Mouse (Mus musculus) midbrain, embryonic 15.5 days (tissue): ENCODE measurements around the gene Med13l. TPM values are rescaled to one million over a fixed set of nuclear protein-coding genes. Genes with fewer than 3 reads are reported as not detected.

Experiments
- ATAC-seq: fragments of 200-750 bp; cut with Nextera tagmentation; replicated peaks from 2 replicates; pipeline ENCODE4 v1.8.0; 2017; ENCODE audit warnings: moderate TSS enrichment
- H3K27ac ChIP-seq: fragments of 300-500 bp; sonication (generic); 2 replicates; pipeline ENCODE4 v1.5.1; 2015; ENCODE audit warnings: mild to moderate bottlenecking, inconsistent platforms
- H3K27me3 ChIP-seq: fragments of 300-500 bp; sonication (generic); replicated peaks from 2 replicates; pipeline ENCODE4 v1.6.1; 2015; ENCODE audit warnings: inconsistent platforms
- H3K36me3 ChIP-seq: fragments of 300-500 bp; sonication (generic); replicated peaks from 2 replicates; pipeline ENCODE4 v1.6.1; 2015; ENCODE audit warnings: inconsistent platforms
- H3K4me1 ChIP-seq: fragments of 300-500 bp; sonication (generic); 2 replicates; pipeline ENCODE4 v1.6.1; 2015; ENCODE audit warnings: inconsistent platforms
- H3K4me2 ChIP-seq: fragments of 300-500 bp; sonication (generic); 2 replicates; pipeline ENCODE4 v1.6.1; 2015; ENCODE audit warnings: inconsistent platforms, mild to moderate bottlenecking, moderate library complexity
- H3K4me3 ChIP-seq: fragments of 300-500 bp; sonication (generic); 2 replicates; pipeline ENCODE4 v1.5.1; 2015; ENCODE audit warnings: mild to moderate bottlenecking, inconsistent platforms
- H3K9ac ChIP-seq: fragments of 300-500 bp; sonication (generic); 2 replicates; pipeline ENCODE4 v1.6.1; 2015; ENCODE audit warnings: mild to moderate bottlenecking, inconsistent platforms
- H3K9me3 ChIP-seq: fragments of 300-500 bp; sonication (generic); 2 replicates; pipeline ENCODE4 v1.6.1; 2016; ENCODE audit warnings: inconsistent platforms
- WGBS: fragments of 180-500 bp; shearing (Covaris S2); methylation state at CpG from one replicate; pipeline ENCODE4 v1.1.7; 2015; ENCODE audit warnings: mixed read lengths; 5-methylcytosine and 5-hydroxymethylcytosine counted together
- polyA plus RNA-seq: library from polyadenylated mRNA; unstranded; fragments of >200 nt; fragmentation: Nextera tagmentation; extraction: Ambion mirVana; gene quantifications from 2 replicates; pipeline ENCODE4 v1.2.1, GENCODE M21; 2015

The Med13l gene
- polyA plus RNA-seq, 1 experiment from 2014 or later, result 17.3 TPM

GRCm38 (mm10) chr5:118674321-118674720, 113.8 kb downstream of the Med13l start:
- Histone ChIP-seq H3K27me3 (no peaks in the 10 kb centered on the region), H3K9ac (no peak overlapping the region), H3K4me3 (no peak overlapping the region), H3K9me3 (no peaks in the 10 kb centered on the region), H3K4me1 (peaks cover 45% of the 10 kb centered on the region), H3K4me2 (no peak overlapping the region), H3K36me3 (no peaks in the 10 kb centered on the region), H3K27ac (no peak overlapping the region)
- ATAC-seq, result no peak
- 63% methylated on average over 3 of the region's 3 CpGs for WGBS

GRCm38 (mm10) chr5:118675697-118676096, 115.2 kb downstream of the Med13l start:
- Histone ChIP-seq H3K27me3 (no peaks in the 10 kb centered on the region), H3K36me3 (no peaks in the 10 kb centered on the region), H3K9me3 (no peaks in the 10 kb centered on the region), H3K4me2 (no peak overlapping the region), H3K27ac (no peak overlapping the region), H3K4me1 (peaks cover 43% of the 10 kb centered on the region), H3K9ac (no peak overlapping the region), H3K4me3 (no peak overlapping the region)
- WGBS, result 87% methylated on average over 3 of the region's 3 CpGs
- ATAC-seq, result no peak

- Histone ChIP-seq H3K36me3 (no peaks in the 10 kb centered on the region), H3K4me1 (peaks cover 37% of the 10 kb centered on the region), H3K27me3 (no peaks in the 10 kb centered on the region), H3K4me2 (no peak overlapping the region), H3K9ac (no peak overlapping the region), H3K4me3 (no peak overlapping the region), H3K27ac (no peak overlapping the region), H3K9me3 (no peaks in the 10 kb centered on the region)
- no peak for ATAC-seq
- WGBS, result 81% methylated on average over 8 of the region's 8 CpGs
These were observed 115.9 kb downstream of the Med13l start for GRCm38 (mm10) chr5:118676151-118676918.

GRCm38 (mm10) chr5:118679283-118679835, 118.9 kb downstream of the Med13l start:
- H3K27ac ChIP-seq, result no peak overlapping the region
- H3K36me3 ChIP-seq, result no peaks in the 10 kb centered on the region
- WGBS, result 80% methylated on average over 9 of the region's 9 CpGs
- H3K9me3 ChIP-seq, result no peaks in the 10 kb centered on the region
- ATAC-seq, result no peak
- peaks cover 20% of the 10 kb centered on the region for H3K4me1 ChIP-seq
- no peak overlapping the region for H3K4me3 ChIP-seq
- H3K4me2 ChIP-seq, result no peak overlapping the region
- no peak overlapping the region for H3K9ac ChIP-seq
- no peaks in the 10 kb centered on the region for H3K27me3 ChIP-seq

GRCm38 (mm10) chr5:118680853-118681252, 120.4 kb downstream of the Med13l start:
- 90% methylated on average over 13 of the region's 13 CpGs for WGBS
- H3K27ac ChIP-seq, result no peak overlapping the region
- no peak for ATAC-seq

GRCm38 (mm10) chr5:118682007-118682406, 121.5 kb downstream of the Med13l start:
- H3K4me3 ChIP-seq, result no peak overlapping the region
- no peak overlapping the region for H3K27ac ChIP-seq
- H3K4me2 ChIP-seq, result no peak overlapping the region
- no peak for ATAC-seq
- no peaks in the 10 kb centered on the region for H3K36me3 ChIP-seq
- 82% methylated on average over 6 of the region's 6 CpGs for WGBS
- H3K27me3 ChIP-seq, result no peaks in the 10 kb centered on the region
- H3K9me3 ChIP-seq, result no peaks in the 10 kb centered on the region
- no peak overlapping the region for H3K9ac ChIP-seq
- peaks cover 16% of the 10 kb centered on the region; the same call in 1 of the 2 replicates for H3K4me1 ChIP-seq

More at GRCm38 (mm10) chr5:118680853-118681252, 120.4 kb downstream of the Med13l start:
- Histone ChIP-seq H3K4me1 (peaks cover 15% of the 10 kb centered on the region; the same call in 1 of the 2 replicates), H3K36me3 (no peaks in the 10 kb centered on the region), H3K9me3 (no peaks in the 10 kb centered on the region), H3K9ac (no peak overlapping the region), H3K27me3 (no peaks in the 10 kb centered on the region), H3K4me2 (no peak overlapping the region), H3K4me3 (no peak overlapping the region)

GRCm38 (mm10) chr5:118685145-118685544, 124.7 kb downstream of the Med13l start:
- Histone ChIP-seq H3K27ac (no peak overlapping the region), H3K27me3 (no peaks in the 10 kb centered on the region)
- 83% methylated on average over 8 of the region's 8 CpGs for WGBS

GRCm38 (mm10) chr5:118686021-118686420, 125.5 kb downstream of the Med13l start:
- no peak overlapping the region for H3K27ac ChIP-seq
- no peak for ATAC-seq
- no peak overlapping the region for H3K4me3 ChIP-seq
- H3K4me2 ChIP-seq, result no peak overlapping the region
- H3K9me3 ChIP-seq, result no peaks in the 10 kb centered on the region
- peaks cover 13% of the 10 kb centered on the region for H3K4me1 ChIP-seq
- no peaks in the 10 kb centered on the region for H3K27me3 ChIP-seq
- WGBS, result 92% methylated on average over 4 of the region's 4 CpGs
- no peak overlapping the region for H3K9ac ChIP-seq
- no peaks in the 10 kb centered on the region for H3K36me3 ChIP-seq

More at GRCm38 (mm10) chr5:118685145-118685544, 124.7 kb downstream of the Med13l start:
- H3K4me1 ChIP-seq, result peaks cover 13% of the 10 kb centered on the region; the same call in 1 of the 2 replicates
- H3K4me3 ChIP-seq, result no peak overlapping the region
- no peak overlapping the region for H3K4me2 ChIP-seq
- no peak for ATAC-seq
- no peaks in the 10 kb centered on the region for H3K36me3 ChIP-seq
- no peaks in the 10 kb centered on the region for H3K9me3 ChIP-seq
- H3K9ac ChIP-seq, result no peak overlapping the region

- Histone ChIP-seq H3K36me3 (no peaks in the 10 kb centered on the region), H3K4me3 (no peak overlapping the region), H3K9ac (no peak overlapping the region), H3K9me3 (no peaks in the 10 kb centered on the region), H3K4me1 (peaks cover 19% of the 10 kb centered on the region), H3K27me3 (no peaks in the 10 kb centered on the region), H3K4me2 (no peak overlapping the region), H3K27ac (no peak overlapping the region)
- ATAC-seq, result no peak
- WGBS, result 80% methylated on average over 15 of the region's 15 CpGs
These were observed 128.7 kb downstream of the Med13l start for GRCm38 (mm10) chr5:118688886-118689835.

- ATAC-seq, result no peak
- 83% methylated on average over 10 of the region's 10 CpGs for WGBS
- H3K4me2 ChIP-seq, result no peak overlapping the region
These were observed 130.7 kb downstream of the Med13l start for GRCm38 (mm10) chr5:118691025-118691709.

GRCm38 (mm10) chr5:118691710-118692040, 131.2 kb downstream of the Med13l start:
- ATAC-seq, result no peak
- Histone ChIP-seq H3K27ac (no peak overlapping the region), H3K27me3 (no peaks in the 10 kb centered on the region), H3K9me3 (no peaks in the 10 kb centered on the region), H3K4me3 (no peak overlapping the region), H3K36me3 (no peaks in the 10 kb centered on the region), H3K9ac (no peak overlapping the region), H3K4me2 (no peak overlapping the region), H3K4me1 (peaks cover 28% of the 10 kb centered on the region)
- 35% methylated on average over 7 of the region's 7 CpGs for WGBS

More at GRCm38 (mm10) chr5:118691025-118691709, 130.7 kb downstream of the Med13l start:
- Histone ChIP-seq H3K9ac (no peak overlapping the region), H3K4me3 (no peak overlapping the region), H3K27ac (no peak overlapping the region), H3K9me3 (no peaks in the 10 kb centered on the region), H3K27me3 (no peaks in the 10 kb centered on the region), H3K36me3 (no peaks in the 10 kb centered on the region), H3K4me1 (peaks cover 24% of the 10 kb centered on the region)

GRCm38 (mm10) chr5:118693996-118694395, 133.5 kb downstream of the Med13l start:
- Histone ChIP-seq H3K9ac (no peak overlapping the region), H3K27ac (no peak overlapping the region), H3K4me1 (peaks cover 23% of the 10 kb centered on the region), H3K27me3 (no peaks in the 10 kb centered on the region), H3K36me3 (no peaks in the 10 kb centered on the region), H3K4me2 (no peak overlapping the region), H3K9me3 (no peaks in the 10 kb centered on the region), H3K4me3 (no peak overlapping the region)
- WGBS, result 92% methylated on average over 9 of the region's 9 CpGs
- no peak for ATAC-seq
